Mouse (Mus musculus) bone marrow macrophage, adult 2 months (primary cell): ENCODE data around the gene Nox3.

ENCODE experiments used
- CTCF ChIP-seq: IDR thresholded peaks from 2 replicates; pipeline ENCODE4 v1.5.1; 2012; ENCODE audit warnings: low read depth, mild to moderate bottlenecking, low read length, moderate library complexity
- POLR2A ChIP-seq: IDR thresholded peaks from 2 replicates; pipeline ENCODE4 v1.6.1; 2012; ENCODE audit warnings: mild to moderate bottlenecking, low read depth, low read length, borderline replicate concordance

DNA sequence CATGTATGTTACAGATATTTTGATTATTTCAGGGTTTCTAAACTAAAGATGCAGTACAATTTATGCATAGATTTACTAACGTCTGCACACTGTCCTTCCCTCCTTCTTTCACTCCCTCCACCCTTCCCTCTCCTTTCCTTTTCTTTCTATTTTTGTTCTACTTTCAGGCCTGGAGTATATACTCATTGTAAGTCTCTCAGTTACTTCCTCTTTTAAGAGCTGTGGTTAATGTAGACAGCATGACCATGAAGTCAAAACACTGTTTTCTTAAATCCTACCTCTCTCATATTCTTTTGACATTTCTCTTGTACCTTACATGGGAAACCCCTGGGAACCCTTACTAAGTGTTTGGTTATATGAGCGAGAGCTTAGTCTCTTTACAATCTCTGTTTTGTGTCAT is 48.3 kb upstream of the Nox3 start:
- TF ChIP-seq CTCF: no peak
- TF ChIP-seq POLR2A: no peak
